Mouse (Mus musculus): ENCODE measurements around the gene Ppp1r15a.
A peak's percentile ranks its signal among the peaks of the same experiment; 100 is the strongest.
"Not testable (repeated sequence)": the region's sequence is repeated elsewhere in the genome, so short reads cannot be mapped to it uniquely, and the experiment has no call there.

The Ppp1r15a gene

DNA sequence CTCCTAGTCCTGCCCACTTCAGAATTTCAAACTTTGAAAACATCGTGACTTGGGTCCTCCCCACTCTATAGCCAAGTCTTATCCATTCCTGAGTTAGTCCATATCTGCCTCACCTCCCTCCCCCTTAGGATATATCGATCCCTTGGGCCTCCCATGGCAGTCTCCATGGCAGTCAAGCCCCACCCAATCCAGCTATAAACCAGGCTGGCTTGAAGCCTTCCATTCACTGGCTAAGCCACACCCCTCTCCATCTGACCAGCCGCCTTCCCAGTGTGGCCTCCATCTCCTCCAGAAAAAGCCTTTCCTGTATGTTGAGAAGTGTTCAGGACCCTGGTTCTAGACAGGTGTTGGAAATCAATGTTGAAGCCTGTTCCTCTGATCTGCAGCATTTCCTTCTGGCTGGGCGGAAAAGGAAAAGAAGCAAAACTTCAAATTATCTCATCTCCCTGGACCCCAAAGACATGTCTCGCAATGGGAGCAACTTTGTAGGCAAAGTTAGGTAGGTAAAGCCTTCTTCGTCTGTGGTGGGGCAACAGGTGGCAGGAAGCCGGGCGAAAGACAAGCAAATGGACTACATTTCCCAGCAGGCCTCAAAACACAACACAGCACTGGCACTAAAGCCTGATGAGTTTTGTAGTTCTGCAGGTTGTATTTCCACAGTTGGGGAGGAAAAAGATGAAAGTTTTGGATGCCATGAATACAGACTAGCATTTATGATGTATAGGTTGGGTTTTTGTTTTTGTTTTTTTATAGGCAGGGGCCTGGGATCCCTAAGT, 6.5 kb downstream of the Ppp1r15a start:
- DNase-seq (ENCODE audit: low spot score) = no peak

DNA sequence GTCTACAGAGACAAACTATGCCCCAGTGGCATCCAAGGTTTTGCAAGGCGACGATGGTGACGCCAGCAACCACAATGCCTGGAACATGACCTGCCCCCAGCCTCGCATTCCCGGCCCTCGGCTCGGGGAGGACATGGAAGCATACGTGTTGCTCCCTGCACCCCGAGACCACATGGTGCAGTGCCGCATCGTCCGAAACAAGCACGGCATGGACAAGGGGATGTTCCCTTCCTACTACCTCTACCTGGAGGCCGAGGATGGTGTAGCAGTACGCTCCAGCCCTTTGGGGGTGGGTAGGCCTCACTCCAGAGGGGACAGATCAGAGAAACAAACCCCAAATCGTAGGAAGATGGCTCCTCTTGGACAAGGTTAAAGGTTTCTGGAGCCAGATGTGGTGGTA, 7.5 kb downstream of the Ppp1r15a start:
- DNase-seq (ENCODE audit: low spot score) = no peak

DNA sequence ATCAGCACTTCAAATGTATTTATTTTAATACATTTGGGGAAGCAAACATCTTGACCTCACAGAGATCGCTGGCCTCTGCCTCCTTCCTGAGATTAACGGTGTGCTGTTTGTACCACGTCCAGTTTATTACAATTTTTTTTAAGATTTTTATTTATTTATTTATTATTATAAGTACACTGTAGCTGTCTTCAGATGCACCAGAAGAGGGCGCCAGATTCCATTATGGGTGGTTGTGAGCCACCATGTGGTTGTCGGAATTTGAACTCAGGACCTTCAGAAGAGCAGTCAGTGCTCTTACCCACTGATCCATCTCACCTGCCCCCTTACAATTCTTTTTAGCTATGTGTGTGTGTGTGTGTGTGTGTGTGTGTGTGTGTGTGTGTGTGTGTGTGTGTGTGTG, 9.2 kb downstream of the Ppp1r15a start:
- DNase-seq (ENCODE audit: low spot score) = not testable (repeated sequence)

DNA sequence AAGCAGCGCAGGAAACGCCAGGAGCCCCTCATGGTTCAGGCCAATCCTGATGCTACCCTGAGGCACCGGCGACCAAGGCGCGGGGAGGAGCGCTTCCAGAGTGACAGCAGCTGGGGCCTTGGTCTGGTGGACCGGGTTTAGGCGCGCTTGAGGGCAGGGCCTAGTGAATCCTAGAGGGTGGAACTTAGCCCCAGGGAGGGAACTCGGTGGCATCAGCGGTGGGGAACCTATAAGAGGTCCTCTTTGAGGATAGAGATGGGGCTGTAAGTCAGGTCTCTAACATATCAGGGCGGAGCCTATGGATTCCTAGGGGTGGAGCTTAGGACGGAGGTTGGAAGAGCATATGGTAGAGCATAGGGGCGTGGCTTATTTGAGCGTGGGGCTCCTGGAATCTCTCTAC, 10.6 kb downstream of the Ppp1r15a start:
- no peak for DNase-seq (ENCODE audit: low spot score)

DNA sequence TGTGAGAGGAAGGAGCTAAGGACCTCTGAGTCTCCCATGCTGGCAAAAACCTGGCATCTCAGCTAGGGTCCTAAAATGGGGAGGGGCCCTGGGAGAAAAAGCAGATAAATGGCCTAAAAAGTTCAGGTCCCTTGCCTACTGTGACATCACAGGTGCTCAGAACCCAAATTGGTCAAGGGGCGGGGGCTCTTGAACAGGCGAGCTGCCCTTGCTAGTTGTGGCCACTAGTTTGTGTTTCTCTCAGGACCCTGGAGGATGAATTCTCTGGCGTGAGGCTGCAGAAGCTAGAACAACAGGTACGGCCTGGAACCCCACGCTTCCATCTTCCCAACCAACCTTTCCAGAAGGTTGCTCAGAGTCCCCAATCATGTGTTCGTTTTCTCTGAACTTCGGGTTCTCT, 11.7 kb downstream of the Ppp1r15a start:
- DNase-seq (ENCODE audit: low spot score) = no peak

DNA sequence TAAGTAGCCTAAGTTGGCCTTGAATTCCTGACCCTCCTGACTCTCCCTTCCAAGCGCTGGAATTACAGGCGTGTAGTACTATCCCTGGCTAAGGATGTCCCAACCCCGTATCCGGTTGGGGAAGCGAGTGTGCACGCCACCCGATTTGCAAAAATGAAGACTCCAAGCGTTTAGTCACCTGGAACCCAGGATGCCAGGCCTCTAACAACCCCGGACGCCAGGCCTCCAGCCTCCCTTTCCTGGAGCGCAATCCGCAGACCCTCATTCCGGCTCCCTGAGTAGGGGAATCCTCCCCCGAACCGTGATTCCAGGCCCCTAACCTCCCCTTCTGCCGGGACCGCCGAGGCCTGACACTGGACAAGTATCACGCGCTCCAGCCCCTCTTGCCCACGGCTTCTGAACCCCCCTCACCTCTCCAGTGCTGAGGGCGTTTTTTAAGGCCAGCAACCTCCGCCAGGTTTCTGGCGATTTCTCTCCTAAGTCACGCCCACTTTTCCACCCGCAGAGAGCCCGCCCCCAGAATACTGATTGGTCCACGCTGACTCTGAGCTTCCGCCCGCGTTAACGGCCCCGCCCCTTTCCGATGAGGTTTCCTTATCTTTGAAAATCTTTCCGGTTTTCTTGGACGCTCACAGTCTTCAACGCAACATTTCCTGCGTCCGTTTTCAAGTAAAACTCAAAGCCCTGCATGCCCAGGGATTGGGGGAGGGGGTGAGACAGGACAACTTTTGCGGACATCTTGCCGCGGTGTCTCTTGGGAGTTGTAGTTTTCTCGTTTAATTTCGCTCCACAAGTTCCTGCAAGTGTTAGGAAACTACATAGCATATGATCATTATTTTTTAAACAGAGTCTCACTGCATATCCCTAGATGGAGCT, 15.9 kb downstream of the Ppp1r15a start, which contains the start of gene Nucb1:
Gene Nucb1 (minus strand): TSS at position 495 of the 876 bp plus-strand sequence.
- peak; percentile 85 for DNase-seq (ENCODE audit: low spot score)

DNA sequence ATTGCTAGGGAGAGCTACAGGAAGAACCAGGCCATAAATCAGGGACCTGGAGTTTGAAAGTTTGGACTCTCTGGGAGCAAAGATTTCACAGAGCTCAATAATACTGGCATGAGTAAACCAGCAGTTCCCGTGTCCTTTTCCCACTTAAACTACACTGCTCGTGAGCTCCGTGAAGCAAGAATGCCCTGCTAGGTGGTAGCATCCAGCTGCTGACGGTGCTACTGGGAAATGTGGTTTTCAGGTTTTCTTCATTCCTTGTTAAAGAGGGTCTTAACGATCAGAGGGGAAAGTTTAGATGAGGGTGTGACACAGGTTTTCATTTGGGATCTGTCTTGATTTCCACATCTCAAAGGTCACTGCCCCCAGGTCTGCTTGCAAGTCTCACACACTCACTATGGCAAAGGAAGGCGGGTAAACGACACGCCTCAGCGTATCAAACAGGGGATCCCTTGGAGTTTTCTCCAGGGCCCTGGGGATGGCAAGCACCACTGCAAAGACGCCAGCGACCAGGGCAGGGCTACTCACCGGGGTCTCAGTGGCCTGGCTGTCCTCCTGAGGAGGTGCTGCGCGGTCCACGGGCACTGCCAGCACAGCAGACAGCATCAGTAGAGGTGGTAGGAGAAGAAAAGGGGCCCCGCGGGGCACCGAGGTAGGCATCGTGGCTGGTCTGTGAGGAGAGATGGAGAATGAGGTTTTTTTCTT, 16.7 kb downstream of the Ppp1r15a start:
- DNase-seq (ENCODE audit: low spot score) = no peak

DNA sequence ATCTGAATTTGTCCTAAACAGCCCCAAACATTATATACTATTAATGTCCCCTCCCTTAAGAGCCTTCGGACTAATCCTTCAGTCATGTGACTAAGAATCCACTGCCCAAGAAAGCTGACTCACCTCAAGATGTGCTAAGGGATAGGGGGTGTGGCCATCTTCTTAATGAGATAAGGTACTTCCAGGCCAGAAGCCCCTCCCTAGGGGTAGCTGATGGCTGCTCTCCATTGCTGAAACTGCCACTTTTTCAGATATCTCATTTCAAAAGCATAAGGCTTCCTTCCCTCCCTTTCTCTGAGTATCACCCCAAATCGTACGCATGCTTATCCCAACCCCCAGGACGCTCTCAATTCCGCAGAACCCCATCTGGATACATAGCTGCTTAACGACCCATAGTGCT, 17.5 kb downstream of the Ppp1r15a start:
- no peak for DNase-seq (ENCODE audit: low spot score)

DNA sequence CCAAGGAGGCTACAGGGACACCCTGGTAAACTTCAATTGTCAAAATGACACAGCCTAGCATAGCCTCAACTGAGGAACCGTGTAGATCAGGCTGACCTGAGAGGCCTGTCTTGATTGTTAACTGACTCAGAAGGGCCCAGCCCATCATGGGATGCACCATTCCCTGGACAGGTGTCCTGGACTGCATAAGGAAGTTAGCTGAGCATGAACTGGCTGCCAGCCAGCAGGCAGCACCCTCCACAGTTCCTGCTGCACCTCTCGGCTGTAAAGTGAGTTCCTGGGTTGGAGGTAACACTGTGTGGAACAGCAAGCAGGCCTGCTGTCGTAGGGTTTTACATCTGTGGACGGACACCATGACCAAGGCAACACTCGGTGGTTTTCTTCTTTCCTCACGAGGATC, 18.5 kb downstream of the Ppp1r15a start:
- DNase-seq (ENCODE audit: low spot score) = no peak

DNA sequence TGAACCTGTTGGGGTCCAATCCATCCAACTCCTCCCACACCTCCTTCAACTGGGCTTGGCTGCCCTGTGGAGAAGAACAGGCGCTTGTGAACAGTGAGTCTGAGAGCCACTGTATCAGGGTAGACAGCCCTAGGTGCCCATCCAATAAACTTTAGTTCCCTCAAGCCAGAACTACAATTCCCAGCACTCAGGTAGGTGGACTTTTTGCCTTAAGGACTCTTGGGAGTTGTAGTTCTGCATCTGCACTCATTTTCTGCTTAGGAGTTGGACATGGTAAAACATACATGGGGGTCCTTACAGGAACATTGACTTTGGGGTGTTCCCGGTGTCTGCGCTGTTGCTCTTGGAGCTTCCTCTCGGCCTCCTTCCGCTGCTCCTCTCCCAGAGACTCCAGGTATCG, 27.6 kb downstream of the Ppp1r15a start:
- no peak for DNase-seq (ENCODE audit: low spot score)

DNA sequence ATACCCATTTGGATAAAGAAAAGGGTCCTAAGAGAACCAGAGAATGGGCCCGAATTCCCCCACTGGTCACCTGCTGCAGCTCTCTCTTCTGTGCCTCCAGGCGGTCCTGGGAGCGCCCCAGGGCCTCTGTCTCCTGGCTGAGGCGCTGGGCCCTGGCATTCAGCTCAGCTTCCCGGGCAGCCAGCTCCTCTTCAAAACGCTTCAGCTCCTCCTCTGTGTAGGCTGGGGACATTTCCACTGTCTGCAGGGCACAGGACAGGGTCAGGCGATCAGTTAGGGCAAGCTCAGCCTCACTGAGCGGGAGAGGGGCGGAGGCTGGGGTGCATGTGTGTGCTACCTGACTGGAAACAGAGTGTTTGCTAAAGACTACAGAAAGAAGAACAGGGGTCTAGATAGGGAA, 31.5 kb downstream of the Ppp1r15a start:
- no peak for DNase-seq (ENCODE audit: low spot score)

DNA sequence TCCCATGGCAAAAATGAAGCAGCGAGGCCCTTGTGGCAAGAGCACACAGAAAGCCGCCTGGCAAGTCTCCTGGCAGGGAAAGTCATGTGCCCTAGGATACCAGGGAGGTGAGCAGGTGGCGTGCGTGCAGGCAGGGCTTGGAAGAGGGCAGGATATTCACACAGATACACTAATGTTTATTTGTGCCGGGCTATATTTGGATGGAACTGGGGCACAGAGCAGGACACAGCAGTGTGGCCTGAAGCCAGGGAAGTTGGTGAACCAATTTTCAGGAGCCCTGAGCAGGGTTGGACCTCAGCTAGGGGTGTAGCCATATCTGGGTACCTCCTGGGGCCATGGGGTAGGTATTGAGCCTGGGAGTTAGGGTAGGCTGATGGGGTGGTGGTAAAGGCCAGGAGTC, 33.1 kb downstream of the Ppp1r15a start:
- DNase-seq (ENCODE audit: low spot score) = no peak

DNA sequence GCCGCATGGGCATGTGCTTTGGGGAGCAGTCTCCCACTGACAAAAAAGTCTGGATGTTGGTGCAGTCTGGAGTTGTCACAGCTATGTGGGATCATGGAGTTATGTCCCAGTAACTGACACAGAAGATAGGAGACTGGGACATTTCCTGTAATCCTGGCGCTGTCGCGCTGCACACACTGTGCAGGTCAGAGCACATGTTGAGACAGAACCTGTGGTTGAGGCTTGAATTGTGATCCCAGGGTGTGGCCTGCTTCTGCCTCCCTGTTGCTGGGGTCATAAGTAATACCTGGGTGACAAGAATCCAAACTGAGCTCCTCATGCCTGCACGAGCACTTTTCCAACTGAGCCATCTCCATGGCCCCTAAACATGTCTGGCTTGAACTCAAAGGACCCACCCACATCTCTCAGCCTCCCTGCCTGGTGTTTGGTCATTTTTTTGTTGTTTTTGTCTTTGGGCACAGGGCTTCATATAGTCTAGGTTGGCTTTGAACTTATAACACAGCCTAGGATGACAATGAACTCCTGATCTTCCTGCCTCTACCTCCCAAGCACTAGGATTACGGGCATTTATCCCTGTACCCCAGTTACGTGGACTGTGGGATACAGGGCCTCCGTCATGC, 33.7 kb downstream of the Ppp1r15a start:
- no peak for DNase-seq (ENCODE audit: low spot score)

DNA sequence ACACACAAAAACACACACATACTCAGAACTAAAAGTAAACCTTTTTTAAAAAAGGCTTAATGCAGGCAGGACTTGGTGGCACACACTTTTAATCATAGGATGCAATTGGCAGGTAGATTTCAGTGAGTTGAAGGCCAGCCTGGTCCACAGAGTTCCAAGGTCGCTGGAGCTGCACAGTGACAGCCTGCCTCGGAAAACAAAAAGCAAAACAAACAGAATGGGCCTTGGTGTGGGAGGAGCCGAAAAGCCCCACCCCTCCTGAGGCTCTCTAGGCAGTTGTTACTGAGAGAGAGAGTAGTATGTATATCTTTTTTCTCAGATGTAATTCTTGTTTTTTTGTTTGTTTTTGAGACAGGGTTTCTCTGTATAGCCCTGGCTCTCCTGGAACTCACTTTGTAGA, 34.8 kb downstream of the Ppp1r15a start:
- no peak for DNase-seq (ENCODE audit: low spot score)

DNA sequence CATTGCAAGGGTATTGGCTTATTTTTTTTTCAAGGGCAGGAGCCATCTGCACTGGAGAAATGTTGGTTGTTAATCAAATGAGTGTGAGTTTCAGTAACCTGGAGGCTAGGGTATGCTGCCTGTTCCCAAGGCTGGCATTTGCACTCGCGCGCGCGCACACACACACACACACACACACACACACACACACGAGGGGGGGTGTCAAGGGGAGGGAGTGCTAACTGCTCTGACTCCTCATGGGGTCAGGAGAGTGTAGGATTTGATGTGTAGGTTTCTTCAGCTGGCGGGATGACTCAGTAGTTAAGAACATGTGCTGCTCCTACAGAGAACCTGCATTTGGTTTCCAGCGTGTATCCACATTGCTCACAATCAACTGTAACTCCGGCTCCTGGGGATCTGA, 35.2 kb downstream of the Ppp1r15a start:
- DNase-seq (ENCODE audit: low spot score) = no peak

DNA sequence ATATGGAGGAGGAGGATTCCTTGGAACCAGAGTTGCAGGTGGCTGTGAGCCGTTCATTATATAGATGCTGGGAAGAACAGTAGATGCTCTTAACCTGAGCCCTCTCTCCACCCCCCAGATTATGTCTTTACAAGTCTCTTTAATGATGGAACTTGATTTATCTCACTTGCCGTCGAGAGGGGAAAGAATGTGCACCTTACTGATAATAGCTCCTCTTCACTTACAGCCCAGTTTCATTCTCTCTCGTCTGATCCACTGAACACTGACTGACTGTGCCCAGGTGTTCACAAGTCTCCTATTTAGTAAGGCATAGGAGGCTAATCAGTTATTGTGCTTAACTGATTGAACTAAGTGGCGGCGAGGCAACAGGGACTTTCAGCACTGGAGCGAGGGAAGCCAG, 36.5 kb downstream of the Ppp1r15a start:
- DNase-seq (ENCODE audit: low spot score) = no peak

DNA sequence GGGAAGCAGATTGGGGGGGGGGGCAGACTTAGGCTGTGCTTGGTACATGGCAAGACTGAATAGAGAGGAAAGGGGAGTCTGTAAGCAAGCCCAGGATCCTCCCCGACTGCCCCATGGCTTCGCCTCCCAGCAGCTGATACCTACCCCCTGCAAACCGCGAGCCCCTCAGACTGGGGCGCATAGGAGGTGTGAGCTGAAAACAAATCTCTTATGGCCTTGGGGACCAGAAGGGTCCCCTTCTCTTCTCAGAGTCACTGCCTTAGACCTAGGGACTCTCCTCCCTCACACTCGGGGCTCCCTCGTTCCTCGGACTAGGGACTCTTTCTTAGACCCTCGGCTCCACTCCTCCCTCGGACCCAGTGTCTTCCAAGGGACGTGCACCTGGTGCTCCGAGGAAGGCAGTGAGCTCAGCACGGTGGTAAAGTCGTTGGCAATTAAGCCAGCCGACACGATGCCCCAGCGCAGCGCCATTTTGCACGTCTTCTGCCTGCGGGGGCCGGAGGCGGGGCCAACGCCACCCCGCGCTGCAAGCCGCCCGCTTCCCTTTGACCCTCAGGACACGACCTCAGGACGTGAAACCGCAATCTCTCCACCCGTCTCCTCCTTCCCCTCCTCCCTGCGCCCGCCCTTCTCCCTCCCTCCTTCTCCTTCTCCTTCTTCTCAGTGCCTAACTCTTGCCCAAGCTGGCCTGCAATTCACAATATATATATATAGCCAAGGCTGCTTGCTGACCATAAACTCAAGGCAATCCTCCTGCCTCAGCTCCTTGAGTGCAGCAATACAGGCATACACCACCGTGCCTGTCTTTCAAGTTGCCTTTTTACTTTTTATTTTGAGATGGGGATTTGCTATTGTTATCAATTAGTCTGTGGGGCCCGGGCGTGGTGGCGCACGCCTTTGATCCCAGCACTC, 37.5 kb downstream of the Ppp1r15a start, which contains the start of gene Dhdh:
Gene Dhdh (minus strand): TSS at position 513 of the 912 bp plus-strand sequence.
- no peak for DNase-seq (ENCODE audit: low spot score)

DNA sequence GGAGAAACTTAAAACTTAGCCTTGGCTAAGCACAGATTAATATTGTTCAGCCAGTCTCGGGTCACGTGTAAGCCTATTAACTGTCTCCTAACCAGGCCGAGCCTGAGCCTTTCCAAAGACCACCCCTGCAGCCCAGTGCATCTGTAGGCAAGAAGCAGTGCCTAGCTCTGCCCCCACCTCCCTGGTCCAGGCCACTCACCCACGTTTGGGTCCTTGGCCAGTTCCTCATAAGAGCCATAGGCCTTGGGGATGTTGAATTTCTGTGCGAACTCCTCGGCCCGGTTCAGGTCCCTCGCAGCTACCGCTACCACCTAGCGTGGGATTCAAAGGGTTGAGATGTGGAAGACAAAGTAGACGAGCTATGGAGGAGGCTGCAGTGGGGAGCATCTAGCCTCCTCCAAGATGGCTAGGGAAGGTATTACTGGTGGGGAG, 38.2 kb downstream of the Ppp1r15a start:
- no peak for DNase-seq (ENCODE audit: low spot score)

DNA sequence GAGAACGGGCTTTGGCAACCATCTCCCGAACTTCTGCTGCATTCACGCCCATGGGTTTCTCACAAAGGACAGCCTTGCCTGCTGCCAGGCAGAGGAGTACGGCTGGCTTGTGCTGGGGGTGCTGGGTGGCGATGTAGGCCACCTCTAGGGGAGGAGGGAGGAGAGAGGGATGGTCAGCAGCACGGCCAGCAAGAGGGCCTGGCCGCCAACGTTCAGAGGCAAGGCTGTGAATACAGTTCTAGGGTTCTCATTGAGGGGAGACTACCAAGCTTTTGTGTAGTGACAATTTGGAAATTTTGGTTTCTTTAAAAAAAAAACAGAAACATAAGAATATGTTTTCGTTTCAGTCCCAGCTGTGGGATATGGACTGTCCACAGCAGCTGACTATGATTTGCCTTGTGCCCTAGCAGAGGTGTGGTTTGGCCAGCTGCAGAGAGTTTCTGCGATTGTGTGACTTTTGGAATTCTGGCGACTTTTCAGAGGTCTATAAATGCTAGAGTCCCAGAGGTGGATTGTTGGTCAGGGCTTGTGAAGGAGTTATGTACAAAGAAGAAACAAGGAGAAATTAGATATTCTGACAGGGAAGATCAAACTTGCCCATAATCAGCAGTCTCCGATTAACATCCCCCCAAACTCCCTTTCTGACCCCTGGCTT, 39.2 kb downstream of the Ppp1r15a start, which contains the start of gene Gm45808:
Gene Gm45808 (minus strand): TSS at position 51 of the 655 bp plus-strand sequence.
- DNase-seq (ENCODE audit: low spot score) = no peak

DNA sequence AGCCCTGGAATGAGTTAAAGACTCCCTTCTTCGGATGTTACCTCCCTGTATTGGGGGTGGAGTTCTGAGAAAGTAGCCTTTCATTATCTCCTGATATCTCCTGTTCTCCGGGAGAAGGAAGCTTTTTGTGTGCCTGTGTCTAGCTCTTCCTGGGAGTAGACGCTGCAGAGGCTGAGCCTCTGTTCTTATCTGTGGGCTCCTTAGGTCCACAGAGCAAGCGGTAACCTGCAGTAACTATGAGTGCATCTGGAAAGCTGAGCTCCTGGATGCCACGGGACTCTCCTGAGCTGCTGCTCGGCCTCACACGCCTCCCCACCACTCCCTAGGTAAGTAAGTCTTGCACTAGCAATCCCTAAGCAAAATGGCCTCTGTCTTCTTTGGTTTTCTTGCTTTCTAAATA, 39.9 kb downstream of the Ppp1r15a start:
- no peak for DNase-seq (ENCODE audit: low spot score)

All from left cerebral cortex, adult 11 months (tissue).